Mouse (Mus musculus): Measurements from ENCODE around the gene Gm45716. TPM values are rescaled to one million over a fixed set of nuclear protein-coding genes. Genes with fewer than 3 reads are reported as not detected.
A peak's percentile ranks its signal among the peaks of the same experiment; 100 is the strongest.

The Gm45716 gene
- polyA plus RNA-seq, 1 experiment from 2014 or later: 0.59 TPM

DNA sequence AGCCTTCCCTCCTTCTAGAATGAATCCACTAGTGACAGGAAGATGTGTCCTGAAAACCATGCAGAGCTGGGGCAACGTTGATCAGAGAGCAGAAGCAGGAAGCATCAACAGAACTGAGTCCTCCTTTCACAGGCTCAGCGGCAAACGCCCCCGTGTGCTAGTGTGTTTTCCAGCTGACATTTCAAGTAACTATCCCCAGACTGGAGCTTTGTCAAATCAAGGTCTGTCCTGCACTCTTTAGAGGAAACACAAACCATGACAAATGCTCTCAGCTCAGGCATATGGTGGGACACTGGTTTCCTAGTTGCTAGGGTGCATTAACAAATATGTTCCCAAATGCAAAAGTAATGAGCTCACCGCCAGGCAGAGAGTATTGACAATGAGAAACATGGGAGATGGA is 10.6 kb downstream of the Gm45716 start:
- in situ Hi-C loops (cut with MboI; ENCODE audit: low pct_unique_long_range_greater_than_20kb): no loop called here
- no peaks in the 10 kb centered on the region for H3K27me3 ChIP-seq
- ATAC-seq: no peak
- ChIA-PET CTCF (interaction anchor here (1.2 kb wide), 1 partner anchor 13 kb away, joined by 3 read pairs; no protein-coding TSS in a partner anchor), POLR2A (interaction anchor here (0.6 kb wide), 1 partner anchor 26 kb away, joined by 3 read pairs; no protein-coding TSS in a partner anchor)
- TF ChIP-seq CTCF (IDR thresholded peaks at IDR 0.05): no peak
- no peak for DNase-seq (ENCODE audit: low read depth, low spot score)

DNA sequence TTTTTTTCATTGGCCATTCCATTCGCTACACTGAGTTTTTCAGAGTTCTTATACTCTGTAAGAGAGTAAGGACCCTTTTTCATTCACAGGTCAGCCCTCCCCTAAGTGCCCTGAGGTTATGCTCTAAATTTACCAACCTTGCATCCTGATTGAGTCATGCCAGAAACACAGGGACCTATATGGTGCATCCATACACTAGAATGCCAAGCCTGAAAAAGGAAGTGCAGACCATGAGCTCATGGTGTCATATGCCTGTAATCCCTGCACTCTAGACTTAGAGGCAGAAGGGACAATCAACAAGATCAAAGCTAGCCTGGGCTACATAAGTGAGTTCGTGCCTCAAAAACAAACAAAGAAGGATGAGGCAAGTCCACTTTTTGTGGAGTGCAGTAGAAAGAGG is 13.3 kb downstream of the Gm45716 start:
- TF ChIP-seq CTCF (IDR thresholded peaks at IDR 0.05): no peak
- ATAC-seq (no peak), DNase-seq (ENCODE audit: low read depth, low spot score) (no peak)
- in situ Hi-C loops (cut with MboI; ENCODE audit: low pct_unique_long_range_greater_than_20kb): no loop called here
- CTCF ChIA-PET: no interaction called here
- H3K27me3 ChIP-seq: no peaks in the 10 kb centered on the region
- POLR2A ChIA-PET: no interaction called here

DNA sequence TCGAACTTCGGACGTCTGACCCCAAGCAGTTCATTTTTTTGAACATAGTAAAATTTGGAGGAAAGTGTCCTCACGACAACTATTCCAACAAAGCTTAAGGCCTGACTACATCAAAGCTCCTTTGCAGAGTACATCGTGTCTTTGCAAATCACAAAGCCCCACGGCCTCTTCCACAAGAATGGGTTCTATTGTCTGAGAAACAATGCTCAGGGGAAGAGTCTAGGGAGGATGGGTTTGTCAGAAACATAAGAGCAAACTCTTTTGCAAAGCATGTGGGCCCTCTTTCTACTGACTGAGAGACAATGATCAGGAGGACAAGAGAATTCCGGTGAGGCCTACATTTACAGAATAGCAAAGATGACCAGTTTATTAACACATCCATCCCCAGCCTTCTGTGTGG is 26.8 kb downstream of the Gm45716 start:
- ChIA-PET CTCF (no interaction called here), POLR2A (no interaction called here)
- TF ChIP-seq CTCF (IDR thresholded peaks at IDR 0.05): no peak
- no peaks in the 10 kb centered on the region for H3K27me3 ChIP-seq
- ATAC-seq (no peak), DNase-seq (ENCODE audit: low read depth, low spot score) (no peak)
- in situ Hi-C loops (cut with MboI; ENCODE audit: low pct_unique_long_range_greater_than_20kb): no loop called here

DNA sequence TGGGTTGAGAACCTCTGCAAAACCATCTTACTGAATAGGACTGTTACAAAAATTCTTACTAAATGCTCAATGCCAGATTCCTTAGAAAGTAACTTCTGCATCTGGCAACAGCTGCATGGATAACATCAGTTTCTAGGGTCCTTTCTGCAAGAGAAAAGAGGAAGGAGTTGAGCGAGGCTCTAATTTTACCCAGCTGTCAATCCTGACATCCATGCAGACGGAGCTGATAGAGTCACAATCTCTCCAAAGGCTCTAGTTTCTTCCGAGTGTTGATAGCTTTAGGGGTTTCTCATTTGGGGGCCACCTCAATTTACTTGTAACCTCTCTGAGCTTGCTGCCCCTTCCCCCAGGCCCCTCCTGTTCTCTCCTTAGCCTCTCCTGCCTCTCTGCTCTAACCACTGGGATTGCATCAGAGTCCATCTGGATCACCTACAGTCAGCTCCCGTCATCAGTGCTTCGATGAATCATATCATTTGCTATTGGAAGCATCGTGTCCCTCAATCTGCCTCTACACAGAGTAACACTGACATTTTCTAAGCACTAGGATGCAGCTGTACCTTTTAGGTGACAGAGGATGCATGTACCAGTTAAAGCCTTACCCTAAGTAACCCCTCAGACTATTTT is 32.7 kb downstream of the Gm45716 start:
- CTCF ChIA-PET: no interaction called here
- H3K27me3 ChIP-seq: no peaks in the 10 kb centered on the region
- in situ Hi-C loops (cut with MboI; ENCODE audit: low pct_unique_long_range_greater_than_20kb): no loop called here
- DNase-seq (ENCODE audit: low read depth, low spot score) (no peak), ATAC-seq (no peak)
- no peak for TF ChIP-seq CTCF (IDR thresholded peaks at IDR 0.05)
- POLR2A ChIA-PET: no interaction called here

DNA sequence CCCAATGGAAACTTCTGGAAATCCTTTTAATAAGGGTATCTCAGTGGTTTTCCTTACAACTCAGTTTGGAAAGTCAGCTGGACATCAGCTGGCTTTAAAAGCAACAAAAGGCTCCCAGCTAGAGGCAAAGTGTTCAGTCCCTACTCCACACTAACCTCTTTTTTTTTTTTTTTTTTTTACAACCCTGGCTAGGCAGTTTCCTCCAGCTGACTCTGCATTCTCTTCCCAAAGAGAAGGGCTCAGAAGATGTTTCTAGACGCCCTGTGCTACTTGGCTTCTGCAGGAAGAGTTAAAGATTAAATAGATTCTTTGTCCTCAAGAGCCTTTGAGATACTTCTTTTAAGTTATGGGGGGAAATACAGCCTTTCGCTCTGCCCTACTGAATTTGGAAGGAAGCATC is 33.3 kb downstream of the Gm45716 start:
- ChIA-PET CTCF (no interaction called here), POLR2A (no interaction called here)
- no peak for TF ChIP-seq CTCF (IDR thresholded peaks at IDR 0.05)
- no peak for DNase-seq (ENCODE audit: low read depth, low spot score)
- H3K27me3 ChIP-seq: no peaks in the 10 kb centered on the region
- ATAC-seq: no peak
- in situ Hi-C loops (cut with MboI; ENCODE audit: low pct_unique_long_range_greater_than_20kb): no loop called here

DNA sequence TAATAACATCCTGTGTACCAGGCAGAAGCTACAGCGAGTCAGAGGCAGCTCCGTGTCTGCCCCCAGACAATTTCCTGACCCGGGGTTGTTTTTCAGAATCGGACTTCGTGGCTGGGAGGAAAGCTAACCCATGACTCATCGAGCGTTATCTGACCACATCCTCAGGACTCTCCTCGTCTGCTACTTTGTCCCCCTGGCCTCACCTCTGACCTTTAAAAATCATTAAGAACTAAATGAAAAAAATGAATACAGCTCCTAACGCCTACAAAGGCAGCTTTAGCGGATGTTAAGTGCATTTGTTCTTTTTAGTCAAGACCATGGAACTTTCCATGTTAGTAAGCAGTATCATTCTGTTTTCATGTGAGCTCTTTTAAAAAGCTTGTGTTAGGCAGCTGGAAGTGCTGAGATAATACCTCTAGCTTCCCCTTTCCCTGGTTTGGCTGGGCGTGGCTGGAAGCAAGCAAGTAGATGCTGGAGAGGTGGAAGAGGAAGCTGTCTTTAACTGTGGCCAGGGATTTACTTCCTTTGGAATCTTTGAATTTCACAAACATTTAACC is 37.5 kb downstream of the Gm45716 start:
- TF ChIP-seq CTCF (IDR thresholded peaks at IDR 0.05): no peak
- in situ Hi-C loops (cut with MboI; ENCODE audit: low pct_unique_long_range_greater_than_20kb): no loop called here
- ChIA-PET CTCF (interaction anchor here (0.7 to 1.9 kb wide), 2 partner anchors 8 to 16 kb away, joined by 3 to 7 read pairs; no protein-coding TSS in a partner anchor), POLR2A (interaction anchor here (0.5 to 1.0 kb wide), 2 partner anchors 25 to 54 kb away, joined by 3 read pairs; no protein-coding TSS in a partner anchor)
- no peaks in the 10 kb centered on the region for H3K27me3 ChIP-seq
- no peak for DNase-seq (ENCODE audit: low read depth, low spot score)
- peak; percentile 40 for ATAC-seq

DNA sequence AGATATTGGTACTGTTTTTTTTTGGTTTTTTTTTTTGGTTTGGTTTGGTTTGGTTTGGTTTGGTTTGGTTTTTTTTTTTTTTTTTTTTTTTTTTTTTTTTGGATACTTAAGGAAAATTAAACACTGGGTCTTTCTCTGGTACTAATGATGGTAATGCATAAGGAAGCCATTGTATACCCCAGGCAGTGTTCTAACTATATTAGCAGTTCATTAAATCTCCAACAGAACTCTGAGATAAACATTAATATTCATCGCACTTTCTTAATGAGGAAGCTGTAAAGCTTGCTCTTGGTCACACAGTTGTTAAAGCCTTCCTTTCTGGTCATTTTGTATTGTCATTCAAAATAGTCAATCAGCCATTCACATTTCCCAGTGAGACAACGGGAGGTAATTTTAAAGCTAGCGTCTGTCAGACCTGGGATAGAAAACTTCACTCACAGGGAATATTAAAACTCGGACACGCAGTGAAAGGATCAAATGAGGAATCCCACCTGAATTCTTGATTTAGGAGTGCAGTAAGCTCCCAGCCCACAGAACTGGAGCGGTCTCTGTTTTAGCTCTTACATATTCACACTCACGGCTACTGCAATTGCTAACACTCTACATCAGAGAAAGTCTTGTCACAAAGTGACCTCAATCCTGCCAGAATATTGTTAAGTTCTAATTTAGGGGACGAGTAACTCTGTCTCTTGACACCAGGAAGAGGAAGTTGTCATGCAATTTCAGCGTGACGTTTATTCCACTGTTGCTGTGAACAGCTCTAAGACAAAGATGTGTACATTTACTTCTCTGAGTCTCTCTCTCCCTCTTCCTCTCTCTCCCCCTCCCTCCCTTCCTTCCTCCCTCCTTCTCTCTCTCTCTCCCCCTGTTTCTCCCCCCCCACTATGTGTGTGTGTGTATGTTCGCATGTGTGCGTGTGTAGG is 39.8 kb downstream of the Gm45716 start:
- in situ Hi-C loops (cut with MboI; ENCODE audit: low pct_unique_long_range_greater_than_20kb): no loop called here
- ATAC-seq (no peak), DNase-seq (ENCODE audit: low read depth, low spot score) (no peak)
- CTCF ChIA-PET: interaction anchor here (2.7 kb wide), 1 partner anchor 12 kb away, joined by 9 read pairs; no protein-coding TSS in a partner anchor
- POLR2A ChIA-PET: interaction anchor here (1.1 kb wide), 1 partner anchor 12 kb away, joined by 3 read pairs; no protein-coding TSS in a partner anchor
- no peaks in the 10 kb centered on the region for H3K27me3 ChIP-seq
- TF ChIP-seq CTCF (IDR thresholded peaks at IDR 0.05): no peak

DNA sequence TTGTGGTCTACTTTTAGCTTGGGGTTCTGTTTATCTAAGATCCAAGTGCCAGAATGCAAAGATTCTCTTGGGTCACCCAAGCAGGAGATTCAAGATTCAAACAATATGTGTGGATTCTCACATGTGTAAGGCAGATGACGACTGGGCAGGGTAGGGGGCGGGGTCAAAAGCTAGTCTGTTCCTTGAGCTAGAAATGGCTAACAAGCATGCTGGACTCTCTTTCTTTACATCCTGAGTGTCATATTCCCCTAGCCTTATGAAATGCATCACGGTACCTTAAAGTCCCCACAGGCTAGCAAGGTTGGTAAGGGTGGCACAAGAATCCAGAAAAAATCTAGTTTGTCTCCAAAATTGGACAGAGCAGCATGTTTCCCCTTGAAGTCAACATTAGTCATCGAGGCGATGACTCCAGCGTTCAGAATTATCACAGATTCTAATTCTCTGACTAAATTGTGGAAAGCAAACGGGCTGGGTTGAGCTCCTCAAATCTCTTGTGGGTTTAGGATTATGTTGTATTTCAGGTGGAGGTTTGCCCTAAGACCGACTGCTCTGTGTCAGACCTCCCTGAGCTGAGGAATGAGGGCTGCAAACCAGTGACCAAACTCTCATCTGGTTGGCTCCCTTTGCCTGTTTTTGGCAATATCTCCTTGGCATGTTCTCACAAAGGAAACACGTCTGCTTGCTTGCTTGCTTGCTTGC is 40.9 kb downstream of the Gm45716 start:
- CTCF ChIA-PET: interaction anchor here (2.7 kb wide), 1 partner anchor 11 kb away, joined by 9 read pairs; no protein-coding TSS in a partner anchor
- in situ Hi-C loops (cut with MboI; ENCODE audit: low pct_unique_long_range_greater_than_20kb): no loop called here
- no peak for TF ChIP-seq CTCF (IDR thresholded peaks at IDR 0.05)
- peak; percentile 83 for ATAC-seq
- no peaks in the 10 kb centered on the region for H3K27me3 ChIP-seq
- POLR2A ChIA-PET: interaction anchor here (1.1 kb wide), 1 partner anchor 10 kb away, joined by 3 read pairs; no protein-coding TSS in a partner anchor
- DNase-seq (ENCODE audit: low read depth, low spot score): peak; percentile 75

DNA sequence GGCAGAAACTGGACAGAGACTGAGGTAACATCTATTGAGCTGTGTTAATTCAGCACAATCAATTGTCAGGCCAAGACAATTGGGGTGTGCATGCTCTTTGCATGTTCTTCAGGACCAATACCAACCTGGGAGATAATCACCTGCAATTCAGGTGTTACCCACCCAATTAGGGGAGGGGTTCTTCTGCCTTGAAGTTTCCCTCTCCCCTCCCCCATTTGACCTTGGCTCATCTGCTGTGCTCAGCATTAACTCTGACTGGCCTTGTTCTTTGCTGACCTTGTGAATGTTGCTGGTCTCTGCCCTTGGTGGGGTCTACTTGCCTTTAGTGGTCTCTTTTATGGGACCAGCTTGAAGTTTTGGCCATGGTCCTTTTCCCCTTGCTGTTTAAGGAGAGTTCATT is 42.3 kb downstream of the Gm45716 start:
- in situ Hi-C loops (cut with MboI; ENCODE audit: low pct_unique_long_range_greater_than_20kb): no loop called here
- ATAC-seq (no peak), DNase-seq (ENCODE audit: low read depth, low spot score) (no peak)
- POLR2A ChIA-PET: no interaction called here
- TF ChIP-seq CTCF (IDR thresholded peaks at IDR 0.05): no peak
- CTCF ChIA-PET: no interaction called here
- H3K27me3 ChIP-seq: no peaks in the 10 kb centered on the region

DNA sequence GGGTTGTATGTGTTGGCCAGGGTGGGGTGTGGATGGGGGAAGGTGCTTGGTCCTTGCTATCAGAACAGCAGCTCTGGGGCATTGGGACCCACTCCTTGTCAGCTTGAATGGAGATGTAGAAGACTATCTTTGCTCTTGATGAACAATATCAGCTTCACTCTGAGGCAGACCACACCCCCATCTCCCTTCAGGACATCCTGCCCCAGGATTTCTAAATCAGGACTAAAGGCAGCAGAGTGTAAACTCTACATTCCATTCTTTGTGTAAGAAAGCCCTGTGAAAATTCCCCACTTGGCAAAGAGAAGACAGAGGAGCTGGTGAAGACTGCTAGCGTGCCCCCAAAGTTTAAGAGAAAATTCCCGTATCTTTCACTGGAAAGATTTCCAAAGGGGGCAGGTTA is 43.2 kb downstream of the Gm45716 start:
- CTCF ChIA-PET: interaction anchor here (1.3 kb wide), 1 partner anchor 43 kb away, joined by 3 read pairs; the partner anchor contains the start of gene Gm45716
- in situ Hi-C loops (cut with MboI; ENCODE audit: low pct_unique_long_range_greater_than_20kb): no loop called here
- H3K27me3 ChIP-seq: no peaks in the 10 kb centered on the region
- ATAC-seq: peak; percentile 37
- POLR2A ChIA-PET: no interaction called here
- DNase-seq (ENCODE audit: low read depth, low spot score): no peak
- TF ChIP-seq CTCF (IDR thresholded peaks at IDR 0.05): no peak
